Mouse (Mus musculus) MEL (cell line): Measurements from ENCODE around the gene Rpl35. TPM values are rescaled to one million over a fixed set of nuclear protein-coding genes. Genes with fewer than 3 reads are reported as not detected.
A peak's percentile ranks its signal among the peaks of the same experiment; 100 is the strongest.

Source experiments
- DNase-seq: peaks from one replicate; pipeline ENCODE4 v3.0.0; 2011; ENCODE audit warnings: low read depth, low spot score
- H3K27ac ChIP-seq: 2 replicates; pipeline ENCODE4 v1.5.1; 2012; ENCODE audit warnings: low read depth, mild to moderate bottlenecking, control low read depth, low read length, moderate library complexity; ENCODE audit not compliant: control insufficient read depth
- H3K27me3 ChIP-seq, 2 experiments: fragments of 150-350 bp in 1 of 2; sonication (generic) in 1 of 2; 2 replicates each; pipeline ENCODE4 v1.6.1; 2012; ENCODE audit warnings: low read length in 2 of 2, mild to moderate bottlenecking in 2 of 2, improper control_type of control experiment in 1 of 2, moderate library complexity in 1 of 2; ENCODE audit not compliant: insufficient read depth in 2 of 2, control insufficient read depth in 1 of 2
- H3K36me3 ChIP-seq, 2 experiments: 2 replicates each; pipeline ENCODE4 v1.6.1; 2012 to 2014; ENCODE audit warnings: low read length in 2 of 2, improper control_type of control experiment in 1 of 2, inconsistent platforms in 1 of 2, mild to moderate bottlenecking in 1 of 2; ENCODE audit not compliant: insufficient read depth in 2 of 2, control insufficient read depth in 1 of 2
- H3K4me1 ChIP-seq, 2 experiments: fragments of 150-350 bp in 1 of 2; sonication (generic) in 1 of 2; 2 replicates each; pipeline ENCODE4 v1.6.1; 2012; ENCODE audit warnings: low read length in 2 of 2, improper control_type of control experiment in 1 of 2, mild to moderate bottlenecking in 1 of 2; ENCODE audit not compliant: insufficient read depth in 2 of 2, control insufficient read depth in 1 of 2
- H3K4me3 ChIP-seq, 2 experiments: fragments of 150-350 bp in 1 of 2; sonication (generic) in 1 of 2; 2 replicates each; pipeline ENCODE4 v1.5.1; 2012; ENCODE audit warnings: low read depth in 2 of 2, low read length in 2 of 2, mild to moderate bottlenecking in 2 of 2, moderate library complexity in 2 of 2, control low read depth in 1 of 2, improper control_type of control experiment in 1 of 2; ENCODE audit not compliant: control insufficient read depth in 1 of 2, insufficient read depth in 1 of 2
- H3K79me2 ChIP-seq: 2 replicates; pipeline ENCODE4 v1.6.1; 2012; ENCODE audit warnings: mild to moderate bottlenecking, low read length, moderate library complexity; ENCODE audit not compliant: control insufficient read depth, poor library complexity, insufficient read depth
- H3K9ac ChIP-seq: 2 replicates; pipeline ENCODE4 v1.6.1; 2012; ENCODE audit warnings: low read depth, mild to moderate bottlenecking, control low read depth, low read length, moderate library complexity; ENCODE audit not compliant: control insufficient read depth, poor library complexity, severe bottlenecking
- H3K9me3 ChIP-seq: fragments of 150-350 bp; sonication (generic); replicated peaks from 2 replicates; pipeline ENCODE4 v1.6.1; 2012; ENCODE audit warnings: mild to moderate bottlenecking, low read length, improper control_type of control experiment, moderate library complexity; ENCODE audit not compliant: insufficient read depth
- BHLHE40 ChIP-seq: IDR thresholded peaks from 2 replicates; pipeline ENCODE4 v1.6.1; 2012; ENCODE audit warnings: low read depth, mild to moderate bottlenecking, inconsistent platforms, low read length, improper control_type of control experiment, borderline replicate concordance
- CHD2 ChIP-seq: IDR thresholded peaks from 2 replicates; pipeline ENCODE4 v1.6.1; 2011; ENCODE audit warnings: low read length, improper control_type of control experiment
- CTCF ChIP-seq, 3 experiments: IDR thresholded peaks in 2 of 3; conservative IDR thresholded peaks in 1 of 3; 2 replicates each; pipeline ENCODE4 v1.5.1; 2011 to 2012; ENCODE audit warnings: low read length in 3 of 3, low read depth in 2 of 3, mild to moderate bottlenecking in 2 of 3, improper control_type of control experiment in 1 of 3, inconsistent platforms in 1 of 3, mixed read lengths in 1 of 3, moderate library complexity in 1 of 3; ENCODE audit not compliant: control insufficient read depth in 1 of 3, insufficient read depth in 1 of 3, poor library complexity in 1 of 3, severe bottlenecking in 1 of 3
- E2F4 ChIP-seq: IDR thresholded peaks from 2 replicates; pipeline ENCODE4 v1.6.1; 2011; ENCODE audit warnings: low read depth, low read length, improper control_type of control experiment, borderline replicate concordance
- ELF1 ChIP-seq: IDR thresholded peaks from 2 replicates; pipeline ENCODE4 v1.6.1; 2014; ENCODE audit warnings: low read depth, mild to moderate bottlenecking, inconsistent platforms, low read length, improper control_type of control experiment, moderate library complexity
- EP300 ChIP-seq, 2 experiments: IDR thresholded peaks; 2 replicates each; pipeline ENCODE4 v1.6.1; 2011; ENCODE audit warnings: improper control_type of control experiment in 2 of 2, low read length in 2 of 2, low read depth in 1 of 2, mild to moderate bottlenecking in 1 of 2
- ETS1 ChIP-seq: IDR thresholded peaks from 2 replicates; pipeline ENCODE4 v1.6.1; 2012; ENCODE audit warnings: low read depth, mild to moderate bottlenecking, inconsistent platforms, low read length, improper control_type of control experiment, moderate library complexity
- GABPA ChIP-seq: IDR thresholded peaks from 2 replicates; pipeline ENCODE4 v1.6.1; 2012; ENCODE audit warnings: low read depth, mild to moderate bottlenecking, inconsistent platforms, low read length, improper control_type of control experiment, moderate library complexity
- GATA1 ChIP-seq: IDR thresholded peaks from 2 replicates; pipeline ENCODE4 v1.6.1; 2011; ENCODE audit warnings: low read depth, low read length, improper control_type of control experiment
- JUND ChIP-seq: IDR thresholded peaks from 2 replicates; pipeline ENCODE4 v1.6.1; 2011; ENCODE audit warnings: low read depth, mild to moderate bottlenecking, improper control_type of control experiment, low read length
- KAT2A ChIP-seq: conservative IDR thresholded peaks from 2 replicates; pipeline ENCODE4 v1.6.1; 2012; ENCODE audit warnings: low read depth, low read length, improper control_type of control experiment, inconsistent platforms
- MAX ChIP-seq: IDR thresholded peaks from 2 replicates; pipeline ENCODE4 v1.6.1; 2011; ENCODE audit warnings: low read length, improper control_type of control experiment
- MAZ ChIP-seq: IDR thresholded peaks from 2 replicates; pipeline ENCODE4 v1.6.1; 2012; ENCODE audit warnings: low read depth, mild to moderate bottlenecking, inconsistent platforms, low read length, improper control_type of control experiment
- MEF2A ChIP-seq: IDR thresholded peaks from 2 replicates; pipeline ENCODE4 v1.6.1; 2014; ENCODE audit warnings: low read depth, mild to moderate bottlenecking, inconsistent platforms, low read length, improper control_type of control experiment; ENCODE audit not compliant: poor library complexity, insufficient replicate concordance, severe bottlenecking; ENCODE audit errors: extremely low read depth
- MXI1 ChIP-seq: IDR thresholded peaks from 2 replicates; pipeline ENCODE4 v1.6.1; 2011; ENCODE audit warnings: mild to moderate bottlenecking, low read depth, low read length, improper control_type of control experiment
- NELFE ChIP-seq: IDR thresholded peaks from 2 replicates; pipeline ENCODE4 v1.6.1; 2011; ENCODE audit warnings: low read depth, low read length, improper control_type of control experiment
- NRF1 ChIP-seq: IDR thresholded peaks from 2 replicates; pipeline ENCODE4 v1.6.1; 2014; ENCODE audit warnings: low read depth, mild to moderate bottlenecking, inconsistent platforms, low read length, improper control_type of control experiment, moderate library complexity; ENCODE audit not compliant: poor library complexity, insufficient read depth, severe bottlenecking
- POLR2A ChIP-seq, 2 experiments: IDR thresholded peaks; 2 replicates each; pipeline ENCODE4 v1.6.1; 2011 to 2012; ENCODE audit warnings: low read length in 2 of 2, mild to moderate bottlenecking in 2 of 2, control low read depth in 1 of 2, improper control_type of control experiment in 1 of 2, low read depth in 1 of 2, moderate library complexity in 1 of 2; ENCODE audit not compliant: control insufficient read depth in 1 of 2, insufficient read depth in 1 of 2, poor library complexity in 1 of 2
- POLR2AphosphoS5 ChIP-seq: IDR thresholded peaks from 2 replicates; pipeline ENCODE4 v1.6.1; 2012; ENCODE audit warnings: low read depth, borderline replicate concordance, mild to moderate bottlenecking, inconsistent platforms, low read length, moderate library complexity, mixed read lengths
- RAD21 ChIP-seq: IDR thresholded peaks from 2 replicates; pipeline ENCODE4 v1.6.1; 2011; ENCODE audit warnings: mild to moderate bottlenecking, low read depth, low read length, improper control_type of control experiment
- SIN3A ChIP-seq: IDR thresholded peaks from 2 replicates; pipeline ENCODE4 v1.6.1; 2012; ENCODE audit warnings: low read length, improper control_type of control experiment, inconsistent platforms
- SMC3 ChIP-seq: IDR thresholded peaks from 2 replicates; pipeline ENCODE4 v1.6.1; 2011; ENCODE audit warnings: low read depth, low read length, improper control_type of control experiment
- TBP ChIP-seq: IDR thresholded peaks from 2 replicates; pipeline ENCODE4 v1.8.0; 2011; ENCODE audit warnings: low read depth, low read length, improper control_type of control experiment
- UBTF ChIP-seq: IDR thresholded peaks from 2 replicates; pipeline ENCODE4 v1.6.1; 2012; ENCODE audit warnings: low read depth, mild to moderate bottlenecking, inconsistent platforms, low read length, improper control_type of control experiment, moderate library complexity, borderline replicate concordance; ENCODE audit not compliant: insufficient read depth
- USF1 ChIP-seq: IDR thresholded peaks from 2 replicates; pipeline ENCODE4 v1.6.1; 2014; ENCODE audit warnings: low read depth, mild to moderate bottlenecking, inconsistent platforms, low read length, improper control_type of control experiment, moderate library complexity
- USF2 ChIP-seq, 2 experiments: IDR thresholded peaks; 2 replicates each; pipeline ENCODE4 v1.6.1; 2011 to 2012; ENCODE audit warnings: improper control_type of control experiment in 2 of 2, low read length in 2 of 2, borderline replicate concordance in 1 of 2, inconsistent platforms in 1 of 2, low read depth in 1 of 2, mild to moderate bottlenecking in 1 of 2; ENCODE audit not compliant: insufficient read depth in 1 of 2
- ZC3H11A ChIP-seq: IDR thresholded peaks from 2 replicates; pipeline ENCODE4 v1.6.1; 2012; ENCODE audit warnings: low read depth, mild to moderate bottlenecking, inconsistent platforms, low read length, improper control_type of control experiment
- ZNF384 ChIP-seq: IDR thresholded peaks from 2 replicates; pipeline ENCODE4 v1.6.1; 2012; ENCODE audit warnings: low read depth, mild to moderate bottlenecking, inconsistent platforms, low read length, improper control_type of control experiment
- polyA plus RNA-seq, 2 experiments: library from polyadenylated mRNA; stranded (reverse) in 1 of 2; unstranded in 1 of 2; fragments of >175 nt in 1 of 2; fragments of >200 nt in 1 of 2; gene quantifications; 2 replicates each; pipeline versions ENCODE4 v1.2.1 to v1.2.4; 2012; ENCODE audit warnings: low replicate concordance in 2 of 2, low read depth in 1 of 2; ENCODE audit not compliant: insufficient read length in 2 of 2, insufficient read depth in 1 of 2, missing spikeins in 1 of 2
- total RNA-seq: library from RNA; depleted of rRNA; stranded (reverse); fragments of 300-350 nt; gene quantifications from 2 replicates; pipeline ENCODE4 v1.2.3, GENCODE M21; 2012

Rpl35 gene
- total and polyA plus RNA-seq, 3 experiments, result 930 to 1,814 TPM; not detected in 1

DNA sequence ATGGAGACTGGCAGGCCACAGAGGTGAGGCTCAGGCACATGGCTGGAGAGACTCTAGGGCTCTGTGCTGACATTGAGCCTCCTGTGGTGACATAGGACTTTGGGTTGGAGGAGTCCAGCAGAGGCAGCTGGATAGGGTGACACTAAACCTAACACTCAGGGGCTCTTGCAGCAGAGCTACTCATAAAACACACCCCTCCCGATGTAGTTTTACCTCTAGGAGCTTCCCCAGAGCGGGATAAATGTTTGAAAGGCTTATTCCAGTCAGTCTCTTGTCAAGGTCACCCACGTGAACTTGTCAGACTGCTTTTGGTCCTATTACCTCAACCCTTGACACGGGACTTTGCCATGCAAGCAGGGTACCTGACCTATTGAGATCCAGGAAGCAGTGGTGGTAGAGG is 6.0 kb downstream of the Rpl35 start:
- H3K27ac ChIP-seq, result peak overlapping the region; percentile 0; the same call in 1 of the 2 replicates
- H3K4me1 ChIP-seq, result peaks cover 0 to 11% of the 10 kb centered on the region in 2 experiments; a peak in 3 of 4 replicates
- H3K36me3 ChIP-seq, result peaks cover 0 to 13% of the 10 kb centered on the region in 2 experiments; a peak in 3 of 4 replicates

DNA sequence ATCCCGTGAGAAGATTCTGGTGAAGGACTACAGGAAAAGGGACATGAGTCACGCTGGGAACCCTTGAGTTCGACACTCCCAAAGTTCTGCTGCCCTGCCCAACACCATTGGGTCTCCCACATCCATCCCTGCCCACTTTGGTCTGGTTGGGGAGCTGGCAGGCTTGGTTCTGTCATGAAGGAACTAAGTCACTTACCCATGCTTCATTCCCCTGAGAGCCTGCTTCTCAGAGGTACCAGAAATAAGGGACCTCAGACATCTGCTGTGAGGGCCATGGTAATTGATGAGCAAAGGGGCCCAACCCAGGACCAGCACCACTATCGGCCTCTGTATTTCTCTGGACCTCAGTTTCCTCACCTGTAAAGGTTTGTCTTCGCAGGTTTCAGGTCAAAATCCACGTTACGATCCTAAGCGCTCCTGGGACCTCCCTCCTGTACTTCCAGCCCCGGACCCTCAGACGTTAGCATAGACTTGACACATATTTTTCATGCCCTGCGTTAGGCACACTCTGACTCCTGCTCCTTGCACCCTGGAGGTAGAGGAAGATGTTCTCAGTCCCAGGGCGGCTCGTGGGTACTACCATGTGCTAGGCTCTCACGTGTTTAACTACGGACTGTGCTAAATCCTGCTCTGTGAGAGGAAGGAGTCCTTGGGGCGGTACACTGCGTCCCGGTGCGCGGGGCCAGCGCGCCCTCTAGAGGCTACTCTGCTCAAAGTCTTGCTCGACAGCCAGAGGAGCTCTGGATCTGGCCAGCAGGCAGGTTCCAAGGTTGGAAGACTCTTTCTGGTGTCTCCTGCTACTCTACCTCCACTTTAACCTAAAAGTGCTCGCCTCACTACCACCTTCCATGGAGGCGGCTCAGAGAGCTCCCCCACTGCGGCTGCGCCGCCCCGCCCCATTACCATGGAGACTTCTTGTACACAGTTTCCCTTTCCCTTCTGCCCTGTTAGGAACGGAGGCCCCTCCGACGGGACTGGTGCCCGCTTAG is 7.7 kb downstream of the Rpl35 start, which contains the start of gene Wdr38:
Gene Wdr38 (plus strand): TSS at position 91 of the 989 bp plus-strand sequence.
- peak; percentile 93 for DNase-seq
- Histone ChIP-seq H3K27me3 (no peaks in the 10 kb centered on the region), H3K36me3 (peaks cover 0 to 10% of the 10 kb centered on the region in 2 experiments; a peak in 3 of 4 replicates), H3K4me1 (peaks cover 0 to 9% of the 10 kb centered on the region in 2 experiments; a peak in 3 of 4 replicates), H3K27ac (peak within 1 kb of the TSS; percentile 91), H3K9me3 (no peaks in the 10 kb centered on the region), H3K4me3 (peak within 1 kb of the TSS; percentile 56 to 59), H3K9ac (peak within 1 kb of the TSS; percentile 73), H3K79me2 (peaks cover 12% of the 10 kb centered on the region)
- TF ChIP-seq E2F4 (no peak), ELF1 (peak; percentile 21; the same call in 1 of the 2 replicates), GABPA (no peak), MXI1 (peak; percentile 99), NRF1 (peak; percentile 90), BHLHE40 (peak; percentile 80), TBP (peak; percentile 66), KAT2A (no peak), USF2 (IDR thresholded peaks at IDR 0.05; ENCODE audit: borderline replicate concordance in 1 of 2, insufficient read depth in 1 of 2, low read depth in 1 of 2, low read length in 2 of 2) (no peak), MEF2A (no peak), MAX (peak; percentile 99), JUND (no peak), EP300 (IDR thresholded peaks at IDR 0.05; ENCODE audit: low read depth in 1 of 2, low read length in 2 of 2) (no peak; a peak in 1 of 4 replicates), RAD21 (peak; percentile 95), NELFE (peak; percentile 60), POLR2A (IDR thresholded peaks at IDR 0.05; ENCODE audit: control insufficient read depth in 1 of 2, insufficient read depth in 1 of 2, low read depth in 1 of 2, low read length in 2 of 2, poor library complexity in 1 of 2) (peak; percentile 44 to 76; a peak in 3 of 4 replicates), ETS1 (0 out of 2 replicates have a peak, but pooled peaks have one; percentile 28), ZC3H11A (no peak), CTCF (IDR thresholded peaks at IDR 0.05 in 2 of 3, conservative IDR thresholded peaks at IDR 0.05 in 1 of 3; ENCODE audit: control insufficient read depth in 1 of 3, insufficient read depth in 1 of 3, low read depth in 2 of 3, low read length in 3 of 3, poor library complexity in 1 of 3, severe bottlenecking in 1 of 3) (peak; percentile 83 to 98 (median 93)), CHD2 (no peak), SMC3 (peak; percentile 68), ZNF384 (no peak), USF1 (peak; percentile 71), UBTF (no peak), GATA1 (no peak), POLR2AphosphoS5 (no peak), MAZ (no peak), SIN3A (peak; percentile 93)

More for the DNA sequence above, 6.0 kb downstream of the Rpl35 start:
- peak; percentile 63 for DNase-seq
- Histone ChIP-seq H3K9me3 (no peaks in the 10 kb centered on the region), H3K9ac (peak overlapping the region; percentile 28), H3K4me3 (peak overlapping the region in 1 of 2 experiments; percentile 56; a peak in 1 of 4 replicates), H3K27me3 (no peaks in the 10 kb centered on the region), H3K79me2 (peaks cover 29% of the 10 kb centered on the region)
- no peak for TF ChIP-seq ELF1
